Mouse (Mus musculus) gastrocnemius, postnatal 36 days (tissue): ENCODE measurements at regions not wholly inside any gene's neighbourhood (a gene's known extent, or its start where the extent isn't known, plus 50 kb on each side); places are given as distances from the start of the nearest gene placed in this dataset.
A peak's percentile ranks its signal among the peaks of the same experiment; 100 is the strongest.
"Not testable (repeated sequence)": the region's sequence is repeated elsewhere in the genome, so short reads cannot be mapped to it uniquely, and the experiment has no call there.

Experiments used
- DNase-seq, 2 experiments: peaks; one replicate each; pipeline ENCODE4 v3.0.0; 2022
- intact Hi-C: fragments of 180-260 bp; cut with DNase I; formaldehyde crosslinking; loops from one replicate; pipeline ENCODE4 v1.15.1; 2025

DNA sequence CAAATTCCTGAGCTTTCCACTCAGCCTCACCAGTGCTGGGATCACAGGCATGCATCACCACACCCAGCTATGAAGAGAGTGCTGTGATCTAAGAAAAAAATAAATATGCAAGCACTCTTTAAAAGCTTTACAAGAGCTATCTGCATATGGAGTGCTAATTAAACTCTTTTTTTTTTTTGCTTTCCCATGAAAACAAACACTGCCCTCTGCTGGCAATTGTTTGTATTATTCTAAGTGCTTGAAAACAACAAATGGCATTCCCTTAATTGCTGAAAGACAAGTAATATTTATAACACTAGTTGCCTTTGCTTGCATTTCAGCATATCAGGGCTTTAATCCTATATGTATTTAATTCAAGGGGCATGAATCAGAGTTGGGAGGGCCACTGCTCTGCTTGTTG is 91.8 kb downstream of the 5730507C01Rik start:
- intact Hi-C loops, DNase-seq: not testable (repeated sequence)

DNA sequence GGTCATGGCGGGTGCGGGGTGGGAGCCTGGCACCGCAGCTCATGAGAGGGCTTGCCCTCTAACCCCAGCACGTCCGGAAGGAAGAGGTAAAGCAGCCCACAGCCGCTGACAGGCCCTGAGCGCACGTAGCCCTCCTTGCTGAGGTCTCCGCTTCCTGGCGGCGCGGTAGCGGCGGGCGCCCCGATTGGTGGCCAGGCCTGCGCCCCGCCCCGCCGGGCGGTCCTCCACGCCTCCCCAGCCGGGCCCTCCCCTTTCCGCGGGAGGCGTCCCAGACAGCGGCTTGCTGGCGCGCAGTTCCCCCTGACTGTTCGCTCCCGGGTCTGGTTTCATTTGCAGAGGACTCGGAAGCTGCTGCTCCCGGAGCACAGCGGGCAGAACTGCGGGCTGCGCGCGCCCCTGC is 95.5 kb downstream of the 5730507C01Rik start:
- intact Hi-C loops, result no loop called here
- DNase-seq, result peak; percentile 38 to 52

DNA sequence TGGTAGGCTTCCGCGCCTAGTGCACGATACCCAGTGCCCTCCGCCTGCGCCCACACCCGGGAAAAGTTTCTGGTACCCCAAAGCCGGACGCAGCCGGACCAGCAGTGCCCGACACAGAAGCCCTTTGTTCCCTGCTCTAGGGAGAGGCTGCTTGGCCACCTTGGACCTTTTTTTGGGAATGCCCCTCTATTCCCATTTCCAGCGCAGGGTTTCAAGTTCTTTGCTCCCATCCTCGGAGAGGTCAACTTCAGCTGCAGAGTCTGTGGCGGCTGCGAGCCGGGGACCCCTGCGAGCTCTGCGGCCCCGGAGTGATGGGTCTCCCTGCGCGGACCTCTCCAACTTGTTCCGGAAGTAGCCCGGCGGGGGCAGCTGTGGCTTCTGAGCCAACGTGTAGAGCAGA is 96.3 kb downstream of the 5730507C01Rik start:
- intact Hi-C loops, DNase-seq: not testable (repeated sequence)
